Mouse (Mus musculus): ENCODE data around the gene Myl12a. TPM values are rescaled to one million over a fixed set of nuclear protein-coding genes. Genes with fewer than 3 reads are reported as not detected.
"Not testable (repeated sequence)": the region's sequence is repeated elsewhere in the genome, so short reads cannot be mapped to it uniquely, and the experiment has no call there.

The Myl12a gene
- polyA plus RNA-seq, 1 experiment from 2014 or later, result 682 TPM

GRCm38 (mm10) chr17:70985501-70986354 lies 16.9 kb downstream of the Myl12a start:
- Histone ChIP-seq H3K27ac (no peak overlapping the region), H3K9me3 (no peaks in the 10 kb centered on the region), H3K4me3 (no peak overlapping the region), H3K9ac (no peak overlapping the region), H3K4me1 (peaks cover 27% of the 10 kb centered on the region), H3K36me3 (peaks cover 36% of the 10 kb centered on the region), H3K27me3 (no peaks in the 10 kb centered on the region), H3K4me2 (no peak overlapping the region)
- no peak for ATAC-seq (ENCODE audit: insufficient number of reproducible peaks, low FRiP score, low TSS enrichment, low read depth)
- 73% methylated on average over 15 of the region's 15 CpGs for WGBS

DNA sequence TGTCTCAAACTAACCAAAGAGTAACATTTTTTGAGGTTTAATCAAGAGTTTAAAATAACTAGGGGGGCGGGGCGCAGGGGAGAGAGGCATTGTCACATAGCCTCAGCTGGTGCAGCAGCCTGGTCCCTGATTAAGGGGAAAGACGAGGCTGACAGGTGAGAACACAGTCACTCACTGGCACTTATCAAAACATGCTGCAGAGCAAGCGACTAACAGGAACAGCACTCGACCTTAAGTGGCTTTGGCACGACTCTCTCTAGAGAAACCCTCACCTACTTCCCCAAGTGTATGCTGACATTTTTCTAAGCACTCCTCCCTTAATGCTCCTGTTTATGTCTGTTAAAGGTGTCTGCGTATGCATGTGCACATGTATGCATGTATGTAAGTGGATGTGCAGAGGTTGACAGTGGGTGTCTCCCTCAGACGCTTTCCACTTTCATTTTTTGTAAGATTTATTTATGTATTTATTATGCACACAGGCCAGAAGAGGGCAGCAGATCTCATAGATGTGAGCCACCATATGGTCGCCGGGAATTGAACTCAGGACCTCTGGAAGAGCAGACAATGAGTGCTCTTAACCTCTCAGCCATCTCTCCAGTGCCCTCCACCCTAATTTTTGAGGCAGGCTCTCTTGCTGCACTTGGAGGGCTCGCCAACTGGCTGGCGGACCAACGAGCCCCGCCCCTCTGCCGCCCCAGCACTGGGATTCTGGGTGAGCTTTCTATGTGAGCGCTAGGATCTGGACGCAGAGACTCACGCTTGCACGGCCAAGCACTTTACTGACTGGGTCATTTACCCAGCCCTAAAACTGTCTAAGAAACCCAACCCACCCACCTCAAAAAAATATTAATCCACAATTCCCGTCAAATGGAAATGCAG lies 23.1 kb downstream of the Myl12a start:
- Histone ChIP-seq H3K9me3 (no peaks in the 10 kb centered on the region), H3K4me1 (no peaks in the 10 kb centered on the region), H3K9ac (no peak overlapping the region), H3K4me3 (no peak overlapping the region), H3K27ac (no peak overlapping the region), H3K4me2 (no peak overlapping the region), H3K27me3 (no peaks in the 10 kb centered on the region), H3K36me3 (peaks cover 45% of the 10 kb centered on the region)
- no peak for ATAC-seq (ENCODE audit: insufficient number of reproducible peaks, low FRiP score, low TSS enrichment, low read depth)
- 83% methylated on average over 20 of the region's 20 CpGs for WGBS

- no peak overlapping the region for H3K9ac ChIP-seq
- H3K4me3 ChIP-seq, result no peak overlapping the region
- no peaks in the 10 kb centered on the region for H3K4me1 ChIP-seq
- ATAC-seq (ENCODE audit: insufficient number of reproducible peaks, low FRiP score, low TSS enrichment, low read depth), result no peak
- no peak overlapping the region for H3K27ac ChIP-seq
- H3K27me3 ChIP-seq, result no peaks in the 10 kb centered on the region
- H3K9me3 ChIP-seq, result no peaks in the 10 kb centered on the region
- no peak overlapping the region for H3K4me2 ChIP-seq
- H3K36me3 ChIP-seq, result peaks cover 55% of the 10 kb centered on the region
- 88% methylated on average over 6 of the region's 6 CpGs for WGBS
Measured at GRCm38 (mm10) chr17:70977799-70978198, 24.9 kb downstream of the Myl12a start.

- not testable (repeated sequence) for H3K4me2 ChIP-seq; H3K4me1 ChIP-seq; ATAC-seq (ENCODE audit: insufficient number of reproducible peaks, low FRiP score, low TSS enrichment, low read depth); H3K9me3 ChIP-seq; H3K27me3 ChIP-seq; H3K27ac ChIP-seq; H3K9ac ChIP-seq; H3K4me3 ChIP-seq
- H3K36me3 ChIP-seq, result peaks cover 33% of the 10 kb centered on the region
- WGBS, result 90% methylated on average over 14 of the region's 14 CpGs
Measured at GRCm38 (mm10) chr17:70974065-70974464, 28.6 kb downstream of the Myl12a start.

DNA sequence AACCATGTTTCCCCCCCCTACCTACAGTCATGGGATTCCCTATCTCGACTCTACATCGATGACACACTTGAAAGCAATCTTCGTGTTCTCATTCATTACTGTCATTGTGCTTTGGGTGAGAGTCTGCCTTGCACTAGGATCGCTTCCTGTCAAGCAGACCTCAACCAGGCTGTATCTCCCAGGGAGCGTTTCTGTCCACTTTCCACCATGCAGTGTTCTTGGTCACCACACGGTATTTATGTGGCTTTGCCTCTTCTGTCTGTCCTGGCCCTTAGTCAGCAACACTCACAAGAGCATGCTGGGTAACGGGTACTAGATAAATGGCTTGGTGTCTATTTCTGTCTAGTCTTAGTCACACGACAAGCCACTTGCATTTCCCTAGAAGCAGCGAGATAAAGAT lies 29.3 kb downstream of the Myl12a start:
- H3K4me2 ChIP-seq, result no peak overlapping the region
- no peaks in the 10 kb centered on the region for H3K9me3 ChIP-seq
- H3K36me3 ChIP-seq, result peaks cover 33% of the 10 kb centered on the region
- no peak overlapping the region for H3K27ac ChIP-seq
- no peaks in the 10 kb centered on the region for H3K27me3 ChIP-seq
- no peak overlapping the region for H3K9ac ChIP-seq
- ATAC-seq (ENCODE audit: insufficient number of reproducible peaks, low FRiP score, low TSS enrichment, low read depth), result no peak
- H3K4me1 ChIP-seq, result 0 out of 2 replicates have a peak, but pooled peaks cover 8% of the 10 kb centered on the region
- no peak overlapping the region for H3K4me3 ChIP-seq
- 76% methylated on average over 9 of the region's 9 CpGs for WGBS

- H3K27me3 ChIP-seq, result no peaks in the 10 kb centered on the region
- no peak overlapping the region for H3K9ac ChIP-seq
- H3K36me3 ChIP-seq, result peaks cover 29% of the 10 kb centered on the region
- no peak overlapping the region for H3K4me3 ChIP-seq
- H3K9me3 ChIP-seq, result no peaks in the 10 kb centered on the region
- ATAC-seq (ENCODE audit: insufficient number of reproducible peaks, low FRiP score, low TSS enrichment, low read depth), result no peak
- peaks cover 12% of the 10 kb centered on the region; the same call in 1 of the 2 replicates for H3K4me1 ChIP-seq
- no peak overlapping the region for H3K4me2 ChIP-seq
- 67% methylated on average over 11 of the region's 11 CpGs for WGBS
- no peak overlapping the region for H3K27ac ChIP-seq
Measured at GRCm38 (mm10) chr17:70971206-70971605, 31.5 kb downstream of the Myl12a start.

DNA sequence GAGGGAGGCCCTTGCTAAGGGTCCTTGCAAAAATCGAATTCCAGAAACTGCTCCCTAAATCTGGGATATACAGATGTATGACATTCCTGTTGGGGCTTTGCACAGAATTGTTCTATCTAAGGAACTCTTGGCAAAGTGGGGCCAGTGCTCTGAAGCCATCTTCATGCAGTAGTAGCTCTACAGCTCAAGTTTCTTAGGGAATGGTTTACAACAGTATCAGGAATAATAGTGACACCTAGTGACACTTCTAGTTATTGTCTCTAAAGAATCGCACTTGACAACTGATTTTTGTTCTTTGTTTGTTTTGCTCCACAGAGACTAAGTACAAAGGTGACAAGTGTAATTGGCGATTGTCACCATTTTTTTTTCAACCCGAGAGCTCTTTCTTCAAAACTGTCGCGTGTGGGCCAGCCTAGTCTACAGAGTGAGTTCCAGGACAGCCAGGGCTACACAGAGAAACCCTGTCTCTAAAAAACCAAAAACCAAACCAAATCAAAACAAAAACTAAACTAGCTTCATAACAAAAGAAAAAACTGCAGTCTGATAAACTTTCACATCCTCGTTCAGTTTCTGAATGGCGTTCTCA lies 34.0 kb downstream of the Myl12a start:
- Histone ChIP-seq H3K9ac (no peak overlapping the region), H3K4me3 (no peak overlapping the region), H3K36me3 (peaks cover 7% of the 10 kb centered on the region), H3K9me3 (no peaks in the 10 kb centered on the region), H3K4me1 (peaks cover 12% of the 10 kb centered on the region; the same call in 1 of the 2 replicates), H3K4me2 (no peak overlapping the region), H3K27ac (no peak overlapping the region), H3K27me3 (no peaks in the 10 kb centered on the region)
- 24% methylated on average over 8 of the region's 8 CpGs for WGBS
- no peak for ATAC-seq (ENCODE audit: insufficient number of reproducible peaks, low FRiP score, low TSS enrichment, low read depth)

DNA sequence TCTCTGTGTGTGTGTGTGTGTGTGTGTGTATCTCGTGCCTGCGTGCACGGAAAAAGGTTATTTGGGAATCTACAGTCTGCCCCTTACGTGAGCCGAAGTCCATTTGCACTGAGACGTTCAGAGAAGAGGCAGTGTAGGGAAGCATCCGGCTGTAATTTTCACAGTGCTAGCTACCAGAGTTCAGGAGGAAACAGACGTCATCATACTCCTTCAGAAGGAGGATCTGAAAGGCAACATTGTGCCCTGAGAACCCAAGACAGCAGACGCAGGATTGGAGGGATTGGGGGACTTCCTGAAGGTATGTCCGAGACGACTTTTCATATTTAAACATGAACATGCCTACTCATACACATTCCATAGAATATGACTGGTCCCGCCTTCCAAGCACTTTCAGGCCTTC lies 35.0 kb downstream of the Myl12a start:
- peaks cover 12% of the 10 kb centered on the region; the same call in 1 of the 2 replicates for H3K4me1 ChIP-seq
- no peaks in the 10 kb centered on the region for H3K36me3 ChIP-seq
- no peaks in the 10 kb centered on the region for H3K27me3 ChIP-seq
- H3K9me3 ChIP-seq, result no peaks in the 10 kb centered on the region
- H3K4me3 ChIP-seq, result no peak overlapping the region
- no peak overlapping the region for H3K9ac ChIP-seq
- ATAC-seq (ENCODE audit: insufficient number of reproducible peaks, low FRiP score, low TSS enrichment, low read depth), result no peak
- WGBS, result 55% methylated on average over 12 of the region's 12 CpGs
- no peak overlapping the region for H3K4me2 ChIP-seq
- H3K27ac ChIP-seq, result no peak overlapping the region

DNA sequence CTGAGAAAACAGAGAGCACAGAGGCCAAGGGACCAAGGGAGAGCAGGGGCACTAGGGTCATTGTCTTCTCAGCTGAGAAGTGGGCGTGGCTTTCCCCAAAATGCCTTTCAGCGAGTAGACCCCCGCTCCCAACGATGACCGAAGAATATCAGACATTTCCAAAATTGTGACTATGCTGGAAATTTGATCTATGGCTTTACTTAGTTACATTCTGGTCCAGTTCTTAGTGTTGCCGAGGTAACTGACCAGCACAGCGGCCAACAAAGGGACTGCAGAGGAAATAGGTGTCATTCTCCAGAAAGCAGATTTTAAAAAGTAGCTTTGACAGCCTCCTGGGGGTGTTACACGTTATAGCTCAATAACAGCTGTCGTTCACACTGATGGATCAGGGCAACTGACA lies 35.5 kb downstream of the Myl12a start:
- H3K36me3 ChIP-seq, result no peaks in the 10 kb centered on the region
- H3K4me1 ChIP-seq, result peaks cover 12% of the 10 kb centered on the region; the same call in 1 of the 2 replicates
- H3K27me3 ChIP-seq, result no peaks in the 10 kb centered on the region
- no peak overlapping the region for H3K4me2 ChIP-seq
- H3K4me3 ChIP-seq, result no peak overlapping the region
- H3K9me3 ChIP-seq, result no peaks in the 10 kb centered on the region
- no peak overlapping the region for H3K9ac ChIP-seq
- 51% methylated on average over 9 of the region's 9 CpGs for WGBS
- no peak overlapping the region for H3K27ac ChIP-seq
- no peak for ATAC-seq (ENCODE audit: insufficient number of reproducible peaks, low FRiP score, low TSS enrichment, low read depth)

DNA sequence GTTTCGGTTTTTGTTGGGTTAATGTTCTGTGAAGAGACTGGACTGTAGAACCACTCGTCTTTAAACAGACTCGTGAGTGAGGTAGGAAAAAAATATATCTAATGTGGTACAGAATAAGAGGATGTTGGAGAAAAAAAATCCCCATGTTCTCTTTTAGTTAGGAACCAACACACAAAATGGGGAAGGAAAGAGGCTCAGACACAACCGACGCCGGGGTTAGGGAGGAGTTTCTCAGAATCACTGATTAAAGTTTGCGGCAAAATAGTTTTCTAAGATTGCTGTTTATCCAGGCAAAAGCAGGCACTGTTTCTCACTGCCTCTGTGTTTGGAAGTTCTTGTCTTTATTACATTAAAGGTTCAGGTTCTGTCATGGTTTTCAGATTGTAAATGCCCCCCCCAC lies 36.6 kb downstream of the Myl12a start:
- Histone ChIP-seq H3K9ac (no peak overlapping the region), H3K9me3 (no peaks in the 10 kb centered on the region), H3K27me3 (no peaks in the 10 kb centered on the region), H3K27ac (no peak overlapping the region), H3K4me2 (no peak overlapping the region), H3K36me3 (no peaks in the 10 kb centered on the region), H3K4me3 (no peak overlapping the region), H3K4me1 (peaks cover 10% of the 10 kb centered on the region; the same call in 1 of the 2 replicates)
- 87% methylated on average over 7 of the region's 7 CpGs for WGBS
- ATAC-seq (ENCODE audit: insufficient number of reproducible peaks, low FRiP score, low TSS enrichment, low read depth), result no peak

- ATAC-seq (ENCODE audit: insufficient number of reproducible peaks, low FRiP score, low TSS enrichment, low read depth), result no peak
- no peak overlapping the region for H3K9ac ChIP-seq
- WGBS, result 77% methylated on average over 2 of the region's 2 CpGs
Measured at GRCm38 (mm10) chr17:70965281-70965680, 37.4 kb downstream of the Myl12a start.

More at GRCm38 (mm10) chr17:70965281-70965680, 37.4 kb downstream of the Myl12a start:
- Histone ChIP-seq H3K4me1 (peaks cover 9% of the 10 kb centered on the region; the same call in 1 of the 2 replicates), H3K27me3 (no peaks in the 10 kb centered on the region), H3K4me2 (no peak overlapping the region), H3K27ac (no peak overlapping the region), H3K9me3 (no peaks in the 10 kb centered on the region), H3K36me3 (no peaks in the 10 kb centered on the region), H3K4me3 (no peak overlapping the region)

All from limb, embryonic 15.5 days (tissue).